11 mouse cellular contexts compared by ENCODE assay signal in the genomic region with DNA sequence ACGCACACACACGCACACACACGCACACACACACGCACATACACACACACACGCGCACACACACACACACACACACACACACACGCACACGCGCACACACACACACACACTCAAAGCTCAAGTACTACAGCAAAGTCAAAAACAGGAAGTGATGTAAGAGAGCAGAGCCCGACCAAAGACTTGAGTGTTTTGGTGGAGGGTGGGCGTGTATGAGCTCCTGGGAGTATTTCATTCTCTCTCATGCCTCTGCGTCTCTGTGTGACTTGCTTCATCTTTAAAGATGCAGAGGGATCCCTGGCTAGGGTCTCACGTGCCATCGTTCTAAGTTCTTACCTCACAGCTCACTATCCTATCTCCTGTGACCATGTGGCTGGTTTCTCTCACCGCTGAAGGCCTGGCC. TPM values are rescaled to one million over a fixed set of nuclear protein-coding genes. Genes with fewer than 3 reads are reported as not detected.
DNase-seq lines count a peak whose midpoint lies in the region; ATAC-seq and TF ChIP-seq lines count a peak whose summit lies in the region.
"Had no signal": no experiment of that assay in that cellular context is flagged by ENCODE, and none has a peak within 500 bp of the region (broad histone marks: within the 10 kb centered on the region; RNA-seq: fewer than 3 reads in every experiment).

No protein-coding gene starts in this region.

- no peak for TF ChIP-seq EP300 in lung, postnatal 0 days (IDR thresholded peaks at IDR 0.05)
- no peak for TF ChIP-seq EP300 in stomach, postnatal 0 days (optimal IDR thresholded peaks at IDR 0.05)

- H3K9me3 ChIP-seq in lung, postnatal 0 days (ENCODE audit: low read length): no peaks in the 10 kb centered on the region
- H3K9me3 ChIP-seq in stomach, postnatal 0 days (ENCODE audit: control insufficient read depth, low read length): no peaks in the 10 kb centered on the region

- no peaks in the 10 kb centered on the region for H3K27me3 ChIP-seq in lung, postnatal 0 days (replicated peaks; ENCODE audit: insufficient read depth, low read length)
- no peaks in the 10 kb centered on the region for H3K27me3 ChIP-seq in stomach, postnatal 0 days (ENCODE audit: control insufficient read depth, insufficient read depth, low read length)
- H3K27me3 ChIP-seq: CH12.LX had no signal

- H3K36me3 ChIP-seq in lung, postnatal 0 days (ENCODE audit: insufficient read depth, low read length): no peaks in the 10 kb centered on the region
- no peaks in the 10 kb centered on the region for H3K36me3 ChIP-seq in stomach, postnatal 0 days (ENCODE audit: control insufficient read depth, insufficient read depth, low read length)

- no peak for TF ChIP-seq CTCF in lung, postnatal 0 days (IDR thresholded peaks at IDR 0.05)
- no peak for TF ChIP-seq CTCF in stomach, postnatal 0 days (IDR thresholded peaks at IDR 0.05; ENCODE audit: low read depth)

- H3K4me3 ChIP-seq in lung, postnatal 0 days (ENCODE audit: low read depth, low read length): no peak overlapping the region
- no peak overlapping the region for H3K4me3 ChIP-seq in stomach, postnatal 0 days (ENCODE audit: low read depth, low read length)
- H3K4me3 ChIP-seq: layer of hippocampus, adult 2 months had no signal

- H3K4me2 ChIP-seq in lung, postnatal 0 days (replicated peaks; ENCODE audit: low read depth, low read length): no peak overlapping the region
- H3K4me2 ChIP-seq in stomach, postnatal 0 days (replicated peaks; ENCODE audit: low read depth): no peak overlapping the region

- no peak overlapping the region for H3K27ac ChIP-seq in lung, postnatal 0 days (ENCODE audit: low read length)
- no peak overlapping the region for H3K27ac ChIP-seq in stomach, postnatal 0 days (replicated peaks)
- H3K27ac ChIP-seq: layer of hippocampus, adult 2 months had no signal

- 75% methylated on average over 15 of the region's 15 CpGs for WGBS in lung, postnatal 0 days
- WGBS in stomach, postnatal 0 days: 87% methylated on average over 15 of the region's 15 CpGs

- no peak; the same call in 1 of the 2 replicates for ATAC-seq in lung, postnatal 0 days
- peak; percentile 88 for ATAC-seq in megakaryocyte, adult 5-6 weeks (ENCODE audit: poor library complexity, severe bottlenecking)
- ATAC-seq in stomach, postnatal 0 days (ENCODE audit: low FRiP score, low TSS enrichment): no peak
- ATAC-seq: intestine, embryonic 16.5 days had no signal

- H3K9ac ChIP-seq in lung, postnatal 0 days (replicated peaks; ENCODE audit: low read depth): no peak overlapping the region
- no peak overlapping the region for H3K9ac ChIP-seq in stomach, postnatal 0 days (ENCODE audit: low read length)

- DNase-seq in lung, postnatal 0 days (ENCODE audit: low spot score): peak; percentile 45
- no peak for DNase-seq in lung, postnatal 4 days
- peak; percentile 18 for DNase-seq in MEL-GATA-1-ER (ENCODE audit: extremely low read depth, low read depth)
- DNase-seq in thymus, postnatal 10 days (ENCODE audit: low spot score in 2 of 2): peak; percentile 55 to 63
- no peak for DNase-seq in stomach, postnatal 0 days (ENCODE audit: low spot score)
- no peak for DNase-seq in layer of hippocampus, postnatal 10 days (ENCODE audit: low spot score in 2 of 2)
- DNase-seq in right cerebral cortex, adult 2 months (ENCODE audit: low spot score in 2 of 2): no peak

- H3K4me1 ChIP-seq in lung, postnatal 0 days (ENCODE audit: insufficient read depth, low read depth, low read length): peaks cover 5% of the 10 kb centered on the region; the same call in 1 of the 2 replicates
- no peaks in the 10 kb centered on the region for H3K4me1 ChIP-seq in stomach, postnatal 0 days (replicated peaks; ENCODE audit: control insufficient read depth, insufficient read depth)

RNA-seq across cellular contexts. Expression of a gene that starts 36.3 kb away (rescaled TPM):
- polyA plus RNA-seq in lung, postnatal 0 days (2015; fragmentation: Nextera tagmentation; extraction: Ambion mirVana): 30.4 and 33.7 TPM in 2 replicates
- total RNA-seq in megakaryocyte, adult 5-6 weeks (2015): 77.4 and 84.3 TPM in 2 replicates
- total RNA-seq in megakaryocyte, adult 5-6 weeks (2017): 94.6 and 108 TPM in 2 replicates
- 22.2 and 25.8 TPM in 2 replicates for polyA plus RNA-seq in stomach, postnatal 0 days (2015; fragmentation: Nextera tagmentation; extraction: Ambion mirVana)
- total RNA-seq in layer of hippocampus, postnatal 10 days (2021): 10 to 100 TPM; 80.5 to 92.4 TPM

Comparison
In these comparisons a context has a peak if more than half of its experiments do, and no peak if none do; other contexts are left out.
1. DNase-seq: peak in lung, postnatal 0 days (single experiment), MEL-GATA-1-ER (single experiment) and thymus, postnatal 10 days (2 of 2); none in lung, postnatal 4 days (0 of 2), stomach, postnatal 0 days (single experiment), layer of hippocampus, postnatal 10 days (0 of 2) and right cerebral cortex, adult 2 months (0 of 2).